Mouse (Mus musculus) liver, adult 2 months (tissue): ENCODE measurements around the gene Atp5d.

Experiments used
- CTCF ChIP-seq: fragments of 200-500 bp; IDR thresholded peaks from 2 replicates; pipeline ENCODE4 v1.5.1; 2011; ENCODE audit warnings: low read depth, low read length, control low read depth
- POLR2A ChIP-seq: fragments of 200-500 bp; IDR thresholded peaks from 2 replicates; pipeline ENCODE4 v1.6.1; 2011; ENCODE audit warnings: low read length, control low read depth; ENCODE audit not compliant: insufficient read depth; ENCODE audit errors: extremely low read depth

DNA sequence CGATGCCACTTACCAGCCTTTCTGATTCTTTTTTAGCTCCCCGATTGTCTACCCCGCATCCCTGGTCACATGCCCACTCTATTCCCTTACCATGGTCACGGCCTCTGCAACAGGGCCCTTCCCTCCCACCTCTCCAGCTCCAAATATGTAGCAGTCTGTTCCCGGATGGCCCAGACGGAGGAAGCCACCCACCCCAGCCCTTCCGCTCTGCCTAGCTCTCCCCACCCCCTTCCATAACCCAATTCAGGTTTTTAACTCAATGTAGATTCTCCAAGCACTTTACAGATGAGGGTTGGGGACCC lies 18.3 kb downstream of the Atp5d start:
- TF ChIP-seq CTCF (no peak), POLR2A (no peak)
